Mouse (Mus musculus) mature B cell (primary cell): ENCODE data around the gene Layn.

Experiments used
- in situ Hi-C: fragments of 300-500 bp; cut with MboI; formaldehyde crosslinking; loops from 2 replicates; pipeline ENCODE4 v1.14.3; 2019

Layn gene

GRCm38 (mm10) chr9:51032291-51032690, 44.6 kb downstream of the Layn start:
- in situ Hi-C loops, result no loop called here

GRCm38 (mm10) chr9:51031603-51032002, 45.3 kb downstream of the Layn start:
- in situ Hi-C loops, result no loop called here

GRCm38 (mm10) chr9:51030147-51030546, 46.7 kb downstream of the Layn start:
- in situ Hi-C loops, result no loop called here

GRCm38 (mm10) chr9:51026952-51027351, 49.9 kb downstream of the Layn start:
- in situ Hi-C loops, result no loop called here

- in situ Hi-C loops, result no loop called here
These were observed 55.6 kb downstream of the Layn start for GRCm38 (mm10) chr9:51021123-51021795.

- in situ Hi-C loops, result no loop called here
These were observed 56.5 kb downstream of the Layn start for GRCm38 (mm10) chr9:51020351-51020750.

- in situ Hi-C loops, result loop anchor here (10.0 kb wide), 1 partner anchor 165 kb away; no protein-coding TSS in a partner anchor
These were observed 57.2 kb downstream of the Layn start for GRCm38 (mm10) chr9:51019670-51020069.

- in situ Hi-C loops, result loop anchor here (10.0 kb wide), 1 partner anchor 161 kb away; no protein-coding TSS in a partner anchor
These were observed 61.2 kb downstream of the Layn start for GRCm38 (mm10) chr9:51015732-51016131.

- in situ Hi-C loops, result loop anchor here (10.0 kb wide), 1 partner anchor 159 kb away; no protein-coding TSS in a partner anchor
These were observed 63.2 kb downstream of the Layn start for GRCm38 (mm10) chr9:51013644-51014043.

- in situ Hi-C loops, result no loop called here
These were observed 67.3 kb downstream of the Layn start for GRCm38 (mm10) chr9:51009656-51009950.

GRCm38 (mm10) chr9:51008841-51009655, 67.8 kb downstream of the Layn start, which contains the start of gene Sik2:
TSS of gene Sik2 (minus strand) at chr9:51009073.
- in situ Hi-C loops, result no loop called here

GRCm38 (mm10) chr9:51008068-51008840, 68.6 kb downstream of the Layn start:
- in situ Hi-C loops, result no loop called here

GRCm38 (mm10) chr9:51007726-51008067, 69.2 kb downstream of the Layn start:
- in situ Hi-C loops, result no loop called here

- in situ Hi-C loops, result no loop called here
These were observed 70.0 kb downstream of the Layn start for GRCm38 (mm10) chr9:51006846-51007245.
